Mouse (Mus musculus): ENCODE measurements around the gene Dmrt3.

DNA sequence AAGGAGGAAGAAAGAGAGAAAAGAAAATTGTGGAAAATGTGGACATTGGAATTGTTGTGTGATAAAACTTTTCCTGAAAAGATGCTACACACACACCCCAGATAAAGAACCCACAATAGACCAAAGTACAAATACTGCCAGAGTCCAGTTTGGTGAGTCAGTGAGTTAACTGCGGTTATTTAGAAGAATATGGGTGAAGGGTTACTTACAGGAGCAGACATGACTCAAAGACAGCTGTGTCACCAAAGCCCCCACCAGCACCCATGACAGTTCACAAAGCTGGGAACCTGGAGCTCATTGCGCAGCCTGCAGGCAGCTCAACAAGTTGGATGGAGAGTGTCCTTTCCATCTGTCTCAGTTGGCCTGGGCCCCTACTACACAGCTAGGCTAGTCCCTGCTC lies 31.7 kb upstream of the Dmrt3 start:
- TF ChIP-seq POLR2A (IDR thresholded peaks at IDR 0.05; ENCODE audit: control insufficient read depth, extremely low read depth, insufficient read depth, low read length, poor library complexity) = no peak
- no peak for TF ChIP-seq CTCF (IDR thresholded peaks at IDR 0.05; ENCODE audit: borderline replicate concordance, control insufficient read depth, extremely low read depth, insufficient read depth, low read length, poor library complexity)

Data from thymus, adult 2 months (tissue).